Mouse (Mus musculus) embryonic facial prominence, embryonic 11.5 days (tissue): ENCODE results near the gene Klrc2. TPM values are rescaled to one million over a fixed set of nuclear protein-coding genes. Genes with fewer than 3 reads are reported as not detected.
"Not testable (repeated sequence)": the region's sequence is repeated elsewhere in the genome, so short reads cannot be mapped to it uniquely, and the experiment has no call there.

Source experiments
- ATAC-seq: fragments of 200-750 bp; cut with Nextera tagmentation; replicated peaks from 2 replicates; pipeline ENCODE4 v1.8.0; 2017; ENCODE audit warnings: low read depth; ENCODE audit not compliant: insufficient number of reproducible peaks, low FRiP score, low TSS enrichment
- DNase-seq: peaks from one replicate; pipeline ENCODE4 v3.0.0-alpha.2; 2015; ENCODE audit warnings: low spot score
- H3K27ac ChIP-seq: fragments of 300-500 bp; sonication (generic); replicated peaks from 2 replicates; pipeline ENCODE4 v1.5.1; 2014; ENCODE audit warnings: mild to moderate bottlenecking, low read depth, low read length, control low read depth
- H3K27me3 ChIP-seq: fragments of 300-500 bp; sonication (generic); 2 replicates; pipeline ENCODE4 v1.6.1; 2014; ENCODE audit warnings: mild to moderate bottlenecking, low read length, moderate library complexity, mixed read lengths; ENCODE audit not compliant: control insufficient read depth, insufficient read depth
- H3K36me3 ChIP-seq: fragments of 300-500 bp; sonication (generic); replicated peaks from 2 replicates; pipeline ENCODE4 v1.6.1; 2014; ENCODE audit warnings: low read depth, mild to moderate bottlenecking, low read length, moderate library complexity, mixed read lengths; ENCODE audit not compliant: control insufficient read depth, insufficient read depth
- H3K4me1 ChIP-seq: fragments of 300-500 bp; sonication (generic); 2 replicates; pipeline ENCODE4 v1.6.1; 2014; ENCODE audit warnings: low read length, mixed read lengths; ENCODE audit not compliant: control insufficient read depth, insufficient read depth
- H3K4me2 ChIP-seq: fragments of 300-500 bp; sonication (generic); 2 replicates; pipeline ENCODE4 v1.6.1; 2014; ENCODE audit warnings: low read depth, mild to moderate bottlenecking, control low read depth, low read length, moderate library complexity
- H3K4me3 ChIP-seq: fragments of 300-500 bp; sonication (generic); 2 replicates; pipeline ENCODE4 v1.5.1; 2014; ENCODE audit warnings: low read depth, low read length, control low read depth
- H3K9ac ChIP-seq: fragments of 300-500 bp; sonication (generic); replicated peaks from 2 replicates; pipeline ENCODE4 v1.6.1; 2014; ENCODE audit warnings: mild to moderate bottlenecking, control low read depth, low read length
- H3K9me3 ChIP-seq: fragments of 300-500 bp; sonication (generic); replicated peaks from 2 replicates; pipeline ENCODE4 v1.6.1; 2016; ENCODE audit warnings: mild to moderate bottlenecking, low read length, inconsistent platforms, mixed read lengths; ENCODE audit not compliant: control insufficient read depth
- WGBS: fragments of 180-500 bp; shearing (Covaris S2); extraction: QIAGEN DNeasy Blood & Tissue Kit; methylation state at CpG from one replicate; pipeline ENCODE4 v1.1.7; 2014; 5-methylcytosine and 5-hydroxymethylcytosine counted together
- polyA plus RNA-seq: library from polyadenylated mRNA; unstranded; fragments of >200 nt; fragmentation: Nextera tagmentation; extraction: Ambion mirVana; gene quantifications from 2 replicates; pipeline ENCODE4 v1.2.1, GENCODE M21; 2014

Gene Klrc2
- not detected in 2 replicates for polyA plus RNA-seq

- not testable (repeated sequence) for DNase-seq, ATAC-seq
Measured at GRCm38 (mm10) chr6:129660589-129660988, at the start of gene Klrc2. TSS of gene Klrc2 (minus strand) at chr6:129660689.

DNA sequence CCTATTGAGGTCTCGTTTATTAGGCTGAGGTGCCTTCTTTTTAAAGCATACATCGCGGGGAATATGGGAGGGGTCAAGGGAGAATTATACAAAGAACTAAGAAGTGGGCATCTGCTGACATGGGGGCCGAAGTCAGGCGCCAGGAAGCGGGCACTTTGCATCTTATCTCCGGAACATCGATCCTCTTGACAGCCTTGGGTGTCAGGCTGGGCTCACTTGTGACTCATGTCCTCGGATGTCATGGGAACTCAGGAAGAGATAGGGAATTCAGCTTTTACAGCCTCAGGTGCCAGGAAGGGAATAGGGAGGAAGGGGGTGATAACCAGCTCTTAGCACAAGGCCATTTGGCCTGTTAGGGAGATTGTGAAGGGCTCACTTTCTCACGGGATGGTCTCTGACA lies 30.9 kb upstream of the Klrc2 start:
- not testable (repeated sequence) for H3K27ac ChIP-seq, H3K9ac ChIP-seq, H3K4me1 ChIP-seq, DNase-seq, H3K27me3 ChIP-seq, ATAC-seq, H3K4me2 ChIP-seq, H3K9me3 ChIP-seq, H3K36me3 ChIP-seq, H3K4me3 ChIP-seq
- 75% methylated on average over 10 of the region's 10 CpGs for WGBS

More at GRCm38 (mm10) chr6:129660589-129660988, at the start of gene Klrc2:
- not testable (repeated sequence) for H3K4me1 ChIP-seq, H3K36me3 ChIP-seq, H3K27ac ChIP-seq, H3K4me3 ChIP-seq, H3K9ac ChIP-seq, H3K4me2 ChIP-seq, H3K9me3 ChIP-seq, H3K27me3 ChIP-seq
- 75% methylated on average over 4 of the region's 4 CpGs for WGBS

GRCm38 (mm10) chr6:129680379-129680778 lies 19.9 kb upstream of the Klrc2 start:
- H3K4me1 ChIP-seq = no peaks in the 10 kb centered on the region

DNA sequence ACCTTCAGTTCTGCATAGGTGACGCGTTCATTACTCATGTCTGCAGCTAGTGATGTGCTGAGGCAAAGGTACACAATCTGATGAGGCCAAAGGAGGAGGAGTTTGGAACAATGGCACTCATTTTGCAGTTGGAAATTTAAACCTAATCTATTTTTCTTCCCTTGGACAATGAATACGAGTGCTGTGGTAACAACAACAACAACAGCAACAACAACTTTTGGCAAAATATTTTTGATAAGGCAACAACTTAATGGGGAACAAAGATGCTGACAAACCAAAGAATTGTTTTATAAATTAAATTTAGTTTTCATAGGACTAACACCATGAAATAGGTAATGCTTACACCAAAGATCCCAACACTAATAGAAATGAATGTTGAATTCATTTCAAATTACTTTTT lies 18.4 kb upstream of the Klrc2 start, which contains the start of gene Klrc1:
Klrc1 (minus strand) TSS at position 101 of the 400 bp plus-strand sequence.
- no peak for ATAC-seq
- no peaks in the 10 kb centered on the region for H3K36me3 ChIP-seq
- no peaks in the 10 kb centered on the region for H3K4me1 ChIP-seq
- H3K27ac ChIP-seq = no peak within 1 kb of the TSS
- H3K9ac ChIP-seq = no peak within 1 kb of the TSS
- no peak for DNase-seq
- no peak within 1 kb of the TSS for H3K4me2 ChIP-seq
- WGBS = 77% methylated on average over 3 of the region's 3 CpGs
- H3K4me3 ChIP-seq = no peak within 1 kb of the TSS
- H3K9me3 ChIP-seq = no peaks in the 10 kb centered on the region; the same call in 1 of the 2 replicates
- no peaks in the 10 kb centered on the region for H3K27me3 ChIP-seq

More at GRCm38 (mm10) chr6:129680379-129680778, 19.9 kb upstream of the Klrc2 start:
- Histone ChIP-seq H3K9ac (no peak overlapping the region), H3K4me2 (no peak overlapping the region), H3K27me3 (no peaks in the 10 kb centered on the region), H3K9me3 (no peaks in the 10 kb centered on the region; the same call in 1 of the 2 replicates), H3K4me3 (no peak overlapping the region), H3K36me3 (no peaks in the 10 kb centered on the region), H3K27ac (no peak overlapping the region)
- DNase-seq (no peak), ATAC-seq (no peak)
- WGBS = 77% methylated on average over 1 of the region's 1 CpGs

DNA sequence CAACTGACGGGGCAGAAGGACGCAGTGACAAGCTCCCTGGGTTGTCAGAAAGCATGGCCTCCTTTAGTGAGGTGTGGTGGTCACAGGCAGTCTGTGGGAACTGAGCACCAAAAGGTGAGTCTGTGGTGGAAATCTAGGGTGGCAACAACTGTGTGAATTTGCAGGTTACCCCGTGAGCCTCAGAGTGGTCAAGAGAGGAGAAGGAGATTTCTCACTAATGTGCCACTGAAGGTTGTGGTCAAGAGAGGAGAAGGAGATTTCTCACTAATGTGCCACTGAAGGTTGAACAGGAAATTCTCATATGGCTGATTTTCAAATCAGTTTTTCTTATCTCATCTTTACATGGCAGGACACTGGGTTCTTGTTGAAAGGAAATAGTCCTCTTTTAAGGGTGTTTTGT lies 812 bp upstream of the Klrc2 start:
- not testable (repeated sequence) for H3K36me3 ChIP-seq, H3K9me3 ChIP-seq, H3K4me3 ChIP-seq, H3K9ac ChIP-seq, H3K4me1 ChIP-seq, H3K27ac ChIP-seq, ATAC-seq, DNase-seq, H3K27me3 ChIP-seq, H3K4me2 ChIP-seq
- WGBS = no CpG with 5 or more reads among the region's 3 CpGs

GRCm38 (mm10) chr6:129644054-129644453 lies 16.4 kb downstream of the Klrc2 start:
- WGBS = 83% methylated on average over 2 of the region's 3 CpGs
- not testable (repeated sequence) for H3K4me3 ChIP-seq, H3K9me3 ChIP-seq, ATAC-seq, H3K27ac ChIP-seq, H3K9ac ChIP-seq, DNase-seq, H3K4me1 ChIP-seq, H3K36me3 ChIP-seq, H3K4me2 ChIP-seq, H3K27me3 ChIP-seq

DNA sequence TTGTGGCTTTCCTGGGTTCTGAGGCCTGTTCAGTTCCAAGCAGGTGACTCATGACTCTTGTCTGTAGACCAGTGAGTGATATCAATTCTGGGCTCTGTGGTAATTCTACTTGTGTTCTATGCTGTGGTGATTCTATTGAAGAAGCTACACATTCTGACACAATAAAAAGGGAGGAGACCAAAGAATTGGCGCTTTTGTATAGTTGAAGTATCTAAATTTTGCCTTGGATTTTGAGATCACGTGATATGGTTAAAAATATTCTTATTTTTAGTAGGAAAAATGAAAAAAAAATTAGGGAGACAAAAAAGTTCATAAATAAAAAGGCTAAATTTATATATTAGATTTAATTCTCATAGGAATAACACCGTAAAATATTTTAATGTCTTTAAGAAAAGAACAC lies 17.3 kb downstream of the Klrc2 start, which contains the start of gene Klrc3:
Klrc3 (minus strand) TSS at position 101 of the 400 bp plus-strand sequence.
- H3K4me1 ChIP-seq, ATAC-seq, H3K9me3 ChIP-seq, DNase-seq, H3K27me3 ChIP-seq, H3K4me3 ChIP-seq, H3K4me2 ChIP-seq, H3K9ac ChIP-seq, H3K36me3 ChIP-seq, H3K27ac ChIP-seq: not testable (repeated sequence)
- WGBS = 82% methylated on average over 3 of the region's 3 CpGs

DNA sequence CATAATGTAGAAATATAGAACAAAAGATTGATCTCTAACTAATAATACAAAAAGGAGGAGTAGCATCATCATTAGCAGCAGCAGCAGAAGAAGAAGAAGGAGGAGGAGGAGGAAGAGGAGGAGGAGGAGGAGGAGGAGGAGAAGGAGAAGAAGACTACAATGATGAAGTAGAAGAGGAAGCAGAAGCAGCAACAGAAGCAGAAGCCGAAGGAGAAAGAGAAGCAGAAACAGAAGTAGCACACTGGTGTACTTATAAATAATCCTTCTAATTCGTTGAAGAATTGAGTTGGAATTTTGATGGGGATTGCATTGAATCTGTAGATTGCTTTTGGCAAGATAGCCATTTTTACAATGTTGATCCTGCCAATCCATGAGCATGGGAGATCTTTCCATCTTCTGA lies 29.4 kb downstream of the Klrc2 start:
- H3K4me3 ChIP-seq, H3K9ac ChIP-seq, H3K4me1 ChIP-seq, DNase-seq, H3K27me3 ChIP-seq, H3K4me2 ChIP-seq, ATAC-seq, H3K27ac ChIP-seq, H3K9me3 ChIP-seq, H3K36me3 ChIP-seq: not testable (repeated sequence)
- WGBS = 80% methylated on average over 2 of the region's 2 CpGs
